Mouse (Mus musculus) liver, embryonic 15.5 days (tissue): Measurements from ENCODE around the gene Pde9a. TPM values are rescaled to one million over a fixed set of nuclear protein-coding genes. Genes with fewer than 3 reads are reported as not detected.
"Not testable (repeated sequence)": the region's sequence is repeated elsewhere in the genome, so short reads cannot be mapped to it uniquely, and the experiment has no call there.

ENCODE experiments used
- ATAC-seq: fragments of 200-750 bp; cut with Nextera tagmentation; 2 replicates; pipeline ENCODE4 v1.8.0; 2017; ENCODE audit warnings: moderate number of reproducible peaks, mild to moderate bottlenecking, moderate library complexity; ENCODE audit not compliant: insufficient read depth
- H3K27ac ChIP-seq: fragments of 300-500 bp; sonication (generic); replicated peaks from 2 replicates; pipeline ENCODE4 v1.5.1; 2015; ENCODE audit warnings: mild to moderate bottlenecking, inconsistent platforms
- H3K27me3 ChIP-seq: fragments of 300-500 bp; sonication (generic); 2 replicates; pipeline ENCODE4 v1.6.1; 2015; ENCODE audit warnings: mild to moderate bottlenecking, inconsistent platforms
- H3K36me3 ChIP-seq: fragments of 300-500 bp; sonication (generic); replicated peaks from 2 replicates; pipeline ENCODE4 v1.6.1; 2015; ENCODE audit warnings: moderate library complexity, mild to moderate bottlenecking, inconsistent platforms
- H3K4me1 ChIP-seq: fragments of 300-500 bp; sonication (generic); replicated peaks from 2 replicates; pipeline ENCODE4 v1.6.1; 2015; ENCODE audit warnings: inconsistent platforms
- H3K4me2 ChIP-seq: fragments of 300-500 bp; sonication (generic); 2 replicates; pipeline ENCODE4 v1.6.1; 2015; ENCODE audit warnings: moderate library complexity, mild to moderate bottlenecking, inconsistent platforms
- H3K4me3 ChIP-seq: fragments of 300-500 bp; sonication (generic); replicated peaks from 2 replicates; pipeline ENCODE4 v1.5.1; 2015; ENCODE audit warnings: mild to moderate bottlenecking, inconsistent platforms
- H3K9ac ChIP-seq: fragments of 300-500 bp; sonication (generic); 2 replicates; pipeline ENCODE4 v1.6.1; 2015; ENCODE audit warnings: moderate library complexity, mild to moderate bottlenecking, inconsistent platforms
- H3K9me3 ChIP-seq: fragments of 300-500 bp; sonication (generic); replicated peaks from 2 replicates; pipeline ENCODE4 v1.6.1; 2016; ENCODE audit warnings: inconsistent platforms
- WGBS: fragments of 180-500 bp; shearing (Covaris S2); methylation state at CpG from one replicate; pipeline ENCODE4 v1.1.7; 2015; ENCODE audit warnings: mixed read lengths; ENCODE audit not compliant: insufficient replicate concordance; 5-methylcytosine and 5-hydroxymethylcytosine counted together
- polyA plus RNA-seq: library from polyadenylated mRNA; unstranded; fragments of >200 nt; fragmentation: Nextera tagmentation; extraction: Ambion mirVana; gene quantifications from 2 replicates; pipeline ENCODE4 v1.2.1, GENCODE M21; 2015

Pde9a gene
- polyA plus RNA-seq, result 3.2 TPM in 2 replicates

DNA sequence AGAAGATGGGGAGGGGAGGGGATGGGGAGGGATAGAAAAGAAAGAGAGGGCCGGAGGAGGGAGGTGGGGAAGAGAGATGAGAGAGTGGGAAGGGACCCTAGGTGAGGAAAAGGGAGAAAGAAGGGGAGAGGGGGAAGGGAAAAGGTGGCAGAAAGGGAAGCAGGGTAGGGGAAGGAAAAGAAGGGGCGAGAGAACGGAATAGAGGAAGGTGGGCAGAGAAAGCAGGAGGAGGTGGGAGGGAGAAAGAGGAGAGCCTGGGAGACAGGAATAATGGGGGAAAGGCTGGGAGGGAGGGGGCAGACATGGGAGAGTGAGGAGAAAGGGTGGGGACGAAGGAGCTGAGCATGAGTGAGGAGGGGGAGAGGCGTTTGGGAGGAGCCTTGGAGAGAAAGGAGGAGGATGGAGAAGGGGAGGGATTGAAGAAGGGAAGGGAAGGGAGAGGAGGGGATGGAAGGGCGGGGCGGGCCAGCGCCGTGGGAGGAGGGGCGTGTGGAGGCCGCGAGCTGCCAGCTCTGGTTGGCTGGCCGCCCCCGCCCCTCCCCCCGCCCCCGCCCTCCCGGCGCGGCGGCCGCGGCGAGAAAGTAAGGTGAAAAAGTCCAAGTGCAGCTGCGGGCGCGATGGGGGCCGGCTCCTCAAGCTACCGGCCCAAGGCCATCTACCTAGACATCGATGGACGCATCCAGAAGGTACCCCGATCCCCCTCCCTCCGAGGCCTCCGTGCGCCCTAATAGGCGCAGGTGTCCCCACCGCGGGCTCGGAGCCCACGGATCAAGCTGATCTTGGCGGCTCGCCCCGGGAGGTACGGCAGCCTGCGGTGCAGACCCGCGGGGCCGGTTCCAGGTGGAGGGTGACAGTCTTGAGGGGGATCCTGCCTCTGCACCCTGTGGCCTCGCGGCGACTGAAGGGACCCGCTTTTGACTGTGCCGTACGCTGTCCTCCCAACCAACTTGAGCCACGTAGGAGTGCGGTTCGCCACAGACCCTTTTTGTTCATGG lies at the start of gene Pde9a:
TSS of gene Pde9a (plus strand) at position 540 of the 995 bp plus-strand sequence.
- H3K27ac ChIP-seq, result no peak within 1 kb of the TSS
- 1% methylated on average over 48 of the region's 56 CpGs for WGBS
- H3K4me3 ChIP-seq, result peak within 1 kb of the TSS; percentile 55
- peak; percentile 38; the same call in 1 of the 2 replicates for ATAC-seq
- H3K4me1 ChIP-seq, result no peaks in the 10 kb centered on the region
- H3K27me3 ChIP-seq, result peaks cover 48% of the 10 kb centered on the region
- no peaks in the 10 kb centered on the region for H3K9me3 ChIP-seq
- peak within 1 kb of the TSS; percentile 67 for H3K4me2 ChIP-seq
- H3K36me3 ChIP-seq, result no peaks in the 10 kb centered on the region
- peak within 1 kb of the TSS; percentile 25; the same call in 1 of the 2 replicates for H3K9ac ChIP-seq

DNA sequence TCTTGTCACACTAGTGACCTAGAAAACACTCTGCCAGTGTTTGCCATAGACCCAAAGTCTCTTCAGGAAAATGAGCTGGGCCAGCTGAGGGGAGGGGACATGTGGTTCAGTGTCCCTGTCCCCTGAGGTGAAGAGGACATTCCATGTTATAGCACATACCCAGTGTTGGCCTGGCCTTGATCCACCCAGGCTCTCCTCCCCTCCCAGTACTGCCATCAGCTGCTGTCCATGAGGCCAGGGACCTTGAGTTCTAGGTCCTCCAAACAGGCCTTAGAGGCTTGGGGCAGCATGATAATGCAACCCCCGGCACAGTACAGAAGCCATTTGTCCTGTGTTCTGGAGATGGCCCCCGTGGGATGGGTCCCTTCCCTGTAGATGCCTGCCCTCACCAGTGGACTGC lies 46.2 kb upstream of the Pde9a start:
- no peak overlapping the region for H3K9ac ChIP-seq
- no peak overlapping the region for H3K4me3 ChIP-seq
- H3K4me2 ChIP-seq, result no peak overlapping the region
- H3K4me1 ChIP-seq, result 0 out of 2 replicates have a peak, but pooled peaks cover 5% of the 10 kb centered on the region
- no peak overlapping the region for H3K27ac ChIP-seq
- no peaks in the 10 kb centered on the region for H3K27me3 ChIP-seq
- no peaks in the 10 kb centered on the region for H3K9me3 ChIP-seq
- ATAC-seq, result no peak
- 67% methylated on average over 2 of the region's 2 CpGs for WGBS
- no peaks in the 10 kb centered on the region for H3K36me3 ChIP-seq

DNA sequence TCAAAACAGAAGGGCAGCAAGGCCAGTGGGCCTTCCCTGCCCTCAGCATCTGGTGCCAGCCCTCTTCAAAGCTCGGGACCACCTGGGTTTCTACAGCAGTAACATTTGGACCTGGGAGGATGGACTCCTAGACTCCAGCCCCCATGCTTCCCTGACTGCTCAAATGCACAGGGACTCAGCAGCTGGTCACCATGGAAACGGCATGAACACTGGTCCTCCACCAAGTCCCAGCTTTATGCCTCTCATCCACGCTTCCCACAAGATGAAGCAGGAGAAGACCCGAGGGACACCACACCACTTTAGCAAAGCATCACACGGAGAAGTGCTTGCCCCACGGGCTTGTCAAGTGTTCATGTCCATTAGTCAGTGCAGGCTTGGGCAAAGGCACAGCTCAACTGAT lies 43.8 kb upstream of the Pde9a start:
- WGBS, result 67% methylated on average over 6 of the region's 6 CpGs
- Histone ChIP-seq H3K27me3 (no peaks in the 10 kb centered on the region), H3K9ac (no peak overlapping the region), H3K9me3 (no peaks in the 10 kb centered on the region), H3K4me2 (no peak overlapping the region), H3K27ac (no peak overlapping the region), H3K4me3 (no peak overlapping the region), H3K4me1 (0 out of 2 replicates have a peak, but pooled peaks cover 5% of the 10 kb centered on the region), H3K36me3 (no peaks in the 10 kb centered on the region; the same call in 1 of the 2 replicates)
- ATAC-seq, result no peak

DNA sequence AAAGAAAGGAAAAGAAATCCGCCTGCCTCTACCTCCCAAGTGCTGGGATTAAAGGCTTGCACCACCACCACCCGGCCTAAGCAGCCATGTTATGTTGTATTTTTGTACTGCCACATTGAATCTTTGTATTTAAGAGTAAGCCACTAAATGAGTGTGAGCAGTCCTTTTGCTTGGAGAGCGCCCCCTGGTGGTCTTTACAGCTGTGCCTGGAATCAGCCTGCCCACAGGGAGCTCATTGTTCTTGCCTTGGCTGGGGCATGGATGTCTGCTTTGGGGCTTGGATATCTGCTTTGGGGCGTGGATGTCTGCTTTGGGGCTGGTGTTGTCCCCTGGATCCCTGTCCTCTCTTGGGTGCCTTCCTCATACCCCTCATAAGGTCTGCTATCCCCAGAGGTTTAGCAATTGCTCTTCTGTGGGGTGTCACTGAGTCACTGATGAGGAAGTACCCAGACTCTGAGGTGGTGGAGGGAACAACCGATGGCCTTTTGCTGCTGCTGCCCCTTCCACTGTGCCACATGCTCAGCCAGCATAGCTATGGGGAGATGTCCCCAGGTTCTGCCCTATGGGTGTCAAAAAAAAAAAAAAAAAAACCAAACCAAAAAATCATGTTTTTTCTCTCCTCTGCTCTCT lies 41.7 kb upstream of the Pde9a start:
- Histone ChIP-seq H3K27me3 (no peaks in the 10 kb centered on the region), H3K4me3 (no peak overlapping the region), H3K9ac (no peak overlapping the region), H3K4me1 (0 out of 2 replicates have a peak, but pooled peaks cover 5% of the 10 kb centered on the region), H3K9me3 (no peaks in the 10 kb centered on the region), H3K4me2 (no peak overlapping the region), H3K27ac (no peak overlapping the region), H3K36me3 (no peaks in the 10 kb centered on the region; the same call in 1 of the 2 replicates)
- 24% methylated on average over 5 of the region's 5 CpGs for WGBS
- ATAC-seq, result no peak

DNA sequence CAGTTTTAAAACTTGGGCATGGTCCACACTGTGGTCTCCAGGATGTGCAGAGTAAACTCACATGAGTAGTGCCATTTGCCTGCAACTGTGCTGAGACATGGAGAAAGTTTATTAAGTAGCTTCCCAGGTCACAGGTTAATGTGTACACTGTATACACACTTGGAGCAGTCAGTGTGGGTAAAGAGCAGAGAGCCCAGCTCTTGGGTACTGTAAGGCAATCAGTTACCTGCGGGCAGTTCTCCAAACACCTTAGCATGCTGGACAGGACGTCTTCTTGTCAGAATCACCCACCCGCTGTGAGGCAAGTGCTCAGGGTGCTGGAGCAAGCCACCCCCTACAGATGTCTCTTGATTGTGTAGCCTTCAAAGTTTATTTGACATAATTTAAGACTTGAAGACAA lies 41.2 kb upstream of the Pde9a start:
- Histone ChIP-seq H3K27me3 (no peaks in the 10 kb centered on the region), H3K9me3 (no peaks in the 10 kb centered on the region), H3K4me2 (no peak overlapping the region), H3K27ac (no peak overlapping the region), H3K9ac (no peak overlapping the region), H3K4me1 (0 out of 2 replicates have a peak, but pooled peaks cover 5% of the 10 kb centered on the region), H3K36me3 (no peaks in the 10 kb centered on the region; the same call in 1 of the 2 replicates), H3K4me3 (no peak overlapping the region)
- 74% methylated on average over 3 of the region's 3 CpGs for WGBS
- ATAC-seq, result no peak

DNA sequence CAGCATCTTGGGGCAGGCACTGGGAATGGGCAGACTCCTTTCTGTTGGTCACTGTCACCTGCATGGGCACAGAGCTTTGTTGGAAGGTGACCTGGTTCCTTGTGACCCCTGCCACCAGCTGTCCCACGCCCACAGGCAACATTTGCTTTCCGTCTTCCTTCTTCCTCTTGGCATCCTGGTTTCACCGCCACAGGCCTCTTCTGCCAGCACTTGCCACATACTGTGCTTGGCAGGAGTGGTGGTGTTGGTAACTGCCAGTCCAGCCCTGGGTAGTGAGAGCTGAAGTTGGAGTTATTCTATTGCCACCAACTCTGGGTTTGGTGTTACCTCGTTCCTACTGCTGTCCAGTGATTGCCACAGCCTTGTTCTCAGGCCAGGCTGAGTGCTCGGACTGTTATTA lies 37.9 kb upstream of the Pde9a start:
- no peak overlapping the region for H3K9ac ChIP-seq
- H3K4me1 ChIP-seq, result 0 out of 2 replicates have a peak, but pooled peaks cover 5% of the 10 kb centered on the region
- no peaks in the 10 kb centered on the region for H3K27me3 ChIP-seq
- H3K36me3 ChIP-seq, result no peaks in the 10 kb centered on the region; the same call in 1 of the 2 replicates
- H3K4me3 ChIP-seq, result no peak overlapping the region
- no peak for ATAC-seq
- H3K9me3 ChIP-seq, result no peaks in the 10 kb centered on the region
- H3K27ac ChIP-seq, result no peak overlapping the region
- no peak overlapping the region for H3K4me2 ChIP-seq
- WGBS, result 73% methylated on average over 5 of the region's 5 CpGs

DNA sequence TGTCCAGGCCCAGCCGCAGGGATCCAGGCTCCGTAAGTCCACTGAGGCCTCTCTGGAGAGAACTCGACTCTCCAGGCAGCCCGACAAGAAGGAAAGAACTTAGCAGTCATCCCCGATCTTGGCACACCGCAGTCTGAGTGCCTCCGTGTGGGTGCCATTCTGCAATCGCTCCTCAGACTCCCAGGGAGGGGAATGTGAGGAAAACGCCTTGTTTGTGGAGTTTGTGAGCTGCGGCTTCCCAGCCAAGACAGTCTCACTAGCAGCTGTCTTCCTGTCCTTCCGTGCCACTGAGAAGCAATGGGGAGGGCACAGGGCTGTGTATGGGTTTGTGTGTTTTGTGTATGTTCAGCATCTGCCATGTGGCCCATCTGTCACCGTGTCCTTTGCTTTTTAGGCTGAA lies 36.6 kb upstream of the Pde9a start:
- Histone ChIP-seq H3K36me3 (no peaks in the 10 kb centered on the region; the same call in 1 of the 2 replicates), H3K9ac (no peak overlapping the region), H3K4me2 (no peak overlapping the region), H3K4me3 (no peak overlapping the region), H3K4me1 (0 out of 2 replicates have a peak, but pooled peaks cover 3% of the 10 kb centered on the region), H3K27me3 (no peaks in the 10 kb centered on the region), H3K27ac (no peak overlapping the region), H3K9me3 (no peaks in the 10 kb centered on the region)
- ATAC-seq, result no peak
- 75% methylated on average over 12 of the region's 12 CpGs for WGBS

DNA sequence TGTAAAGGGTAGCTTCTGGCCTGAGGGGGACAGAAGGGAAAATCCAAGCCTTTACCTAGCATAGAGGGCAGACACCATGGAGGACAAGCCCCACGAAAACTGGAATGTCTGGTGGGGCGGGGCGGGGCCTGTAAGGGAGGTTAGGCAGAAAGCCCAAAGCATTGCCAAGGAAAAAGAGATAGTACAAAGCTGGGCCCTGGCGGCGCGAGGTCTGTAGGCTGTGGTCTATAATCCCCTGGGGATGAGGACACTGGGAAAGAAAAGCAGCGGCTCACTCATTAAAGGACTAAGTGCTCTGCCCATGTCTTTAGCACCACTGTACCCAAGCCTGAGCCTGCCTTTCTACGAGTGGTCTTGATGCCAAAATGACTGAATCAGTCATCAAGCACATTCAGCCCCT lies 34.0 kb upstream of the Pde9a start:
- no peak overlapping the region for H3K4me3 ChIP-seq
- 71% methylated on average over 8 of the region's 8 CpGs for WGBS
- no peak overlapping the region for H3K4me2 ChIP-seq
- no peak for ATAC-seq
- no peaks in the 10 kb centered on the region for H3K4me1 ChIP-seq
- H3K9ac ChIP-seq, result no peak overlapping the region
- H3K9me3 ChIP-seq, result no peaks in the 10 kb centered on the region
- H3K36me3 ChIP-seq, result no peaks in the 10 kb centered on the region; the same call in 1 of the 2 replicates
- no peak overlapping the region for H3K27ac ChIP-seq
- no peaks in the 10 kb centered on the region for H3K27me3 ChIP-seq

DNA sequence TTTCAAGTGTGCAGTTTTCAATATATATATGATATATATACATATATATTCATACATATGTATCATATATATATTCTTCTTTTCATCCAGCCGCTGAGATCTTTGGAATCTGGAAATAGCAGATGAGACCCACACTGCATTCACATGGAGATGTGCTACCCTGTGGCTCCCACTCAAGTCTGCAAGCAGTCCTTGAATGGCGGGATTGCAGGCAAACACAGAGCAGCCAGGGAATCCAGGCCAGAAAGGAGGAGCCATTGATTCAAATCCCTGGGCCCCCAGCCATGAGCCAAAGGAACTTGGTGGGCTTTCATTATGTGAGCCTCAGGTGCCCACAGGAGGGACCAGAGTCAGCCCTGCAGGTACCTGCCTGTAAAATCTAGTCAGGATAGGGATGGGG lies 32.8 kb upstream of the Pde9a start:
- no peak overlapping the region for H3K4me2 ChIP-seq
- no peaks in the 10 kb centered on the region for H3K36me3 ChIP-seq
- no peaks in the 10 kb centered on the region for H3K4me1 ChIP-seq
- no peak overlapping the region for H3K4me3 ChIP-seq
- ATAC-seq, result no peak
- no peaks in the 10 kb centered on the region for H3K27me3 ChIP-seq
- no peak overlapping the region for H3K9ac ChIP-seq
- WGBS, result 64% methylated on average over 2 of the region's 2 CpGs
- no peaks in the 10 kb centered on the region for H3K9me3 ChIP-seq
- H3K27ac ChIP-seq, result no peak overlapping the region

DNA sequence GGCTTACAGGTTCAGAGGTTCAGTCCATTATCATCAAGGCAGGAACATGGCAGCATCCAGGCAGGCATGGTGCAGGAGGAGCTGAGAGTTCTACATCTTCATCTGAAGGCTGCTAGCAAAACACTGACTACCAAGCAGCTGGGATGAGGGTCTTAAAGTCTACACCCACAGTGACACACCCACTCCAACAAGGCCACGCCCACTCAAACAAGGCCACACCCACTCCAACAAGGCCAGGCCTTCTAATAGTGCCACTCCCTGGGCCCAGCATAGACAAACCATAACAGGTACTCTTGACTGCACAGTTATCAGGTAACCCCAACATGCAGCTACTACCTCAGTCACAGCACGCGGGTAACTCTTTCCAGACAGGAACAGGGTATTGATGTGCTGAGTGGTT lies 31.3 kb upstream of the Pde9a start:
- ATAC-seq, result not testable (repeated sequence)

More for the DNA sequence above, 31.3 kb upstream of the Pde9a start:
- H3K27ac ChIP-seq, H3K4me3 ChIP-seq, H3K4me2 ChIP-seq, H3K36me3 ChIP-seq, H3K9ac ChIP-seq, H3K27me3 ChIP-seq, H3K9me3 ChIP-seq, H3K4me1 ChIP-seq: not testable (repeated sequence)
- WGBS, result 57% methylated on average over 3 of the region's 3 CpGs
